Mouse (Mus musculus) cortical plate, adult 2 months (tissue): ENCODE data around the gene Vill.

Experiments
- CTCF ChIP-seq: fragments of 200-500 bp; IDR thresholded peaks from 2 replicates; pipeline ENCODE4 v1.5.1; 2011; ENCODE audit warnings: mild to moderate bottlenecking, control low read depth, low read length; ENCODE audit not compliant: insufficient read depth; ENCODE audit errors: extremely low read depth
- POLR2A ChIP-seq: fragments of 200-500 bp; IDR thresholded peaks from 2 replicates; pipeline ENCODE4 v1.6.1; 2011; ENCODE audit warnings: mild to moderate bottlenecking, low read length, control low read depth; ENCODE audit not compliant: insufficient read depth; ENCODE audit errors: extremely low read depth

DNA sequence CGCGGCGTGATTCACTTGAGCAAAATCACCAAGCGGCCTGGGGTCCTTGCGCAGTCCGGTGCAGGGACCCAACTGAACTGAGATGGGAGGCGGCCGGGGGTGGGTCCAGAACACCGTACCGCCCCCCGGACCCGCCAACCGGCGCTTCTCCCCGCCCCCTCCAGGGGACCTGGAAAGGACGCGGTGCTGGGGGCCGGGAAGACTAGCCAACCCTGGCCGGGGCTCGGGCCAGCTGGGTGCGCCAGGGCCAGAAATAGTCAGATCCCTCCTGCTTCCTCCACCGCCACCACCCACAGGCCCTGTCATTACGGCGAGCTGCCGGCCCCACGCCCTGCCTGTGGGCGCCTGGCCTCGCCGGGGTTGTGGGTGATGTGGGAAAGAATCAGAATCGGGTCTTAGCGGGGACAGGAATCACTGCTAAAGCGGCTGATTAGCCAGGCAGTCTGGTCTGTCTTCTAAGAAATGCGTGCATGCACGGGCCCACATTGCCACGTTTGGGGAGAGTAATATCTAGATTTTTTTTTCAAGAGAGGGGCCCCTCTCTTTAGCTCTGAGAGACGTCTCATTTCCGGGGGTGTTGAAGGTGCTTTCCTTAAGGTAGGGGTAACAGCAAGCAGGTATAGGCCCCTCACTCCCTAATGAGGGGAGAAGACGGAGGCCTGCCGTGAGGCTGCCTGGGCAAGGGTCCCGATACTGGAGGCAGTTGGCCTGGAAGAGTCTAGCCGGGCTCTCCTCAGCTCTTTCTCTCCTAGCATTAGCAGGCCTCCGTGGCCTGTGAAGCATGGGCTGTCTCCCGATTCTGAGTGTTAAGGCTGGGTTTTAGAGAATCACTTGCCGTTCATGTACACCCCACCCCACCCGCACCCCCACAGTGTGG lies 41.1 kb downstream of the Vill start, which contains the start of gene Plcd1:
- TF ChIP-seq CTCF (no peak), POLR2A (0 out of 2 replicates have a peak, but pooled peaks have one; percentile 22)
